Mouse (Mus musculus): ENCODE results near the gene Olfr323. TPM values are rescaled to one million over a fixed set of nuclear protein-coding genes. Genes with fewer than 3 reads are reported as not detected.

Gene Olfr323
- polyA plus RNA-seq, 1 experiment from 2014 or later = not detected

DNA sequence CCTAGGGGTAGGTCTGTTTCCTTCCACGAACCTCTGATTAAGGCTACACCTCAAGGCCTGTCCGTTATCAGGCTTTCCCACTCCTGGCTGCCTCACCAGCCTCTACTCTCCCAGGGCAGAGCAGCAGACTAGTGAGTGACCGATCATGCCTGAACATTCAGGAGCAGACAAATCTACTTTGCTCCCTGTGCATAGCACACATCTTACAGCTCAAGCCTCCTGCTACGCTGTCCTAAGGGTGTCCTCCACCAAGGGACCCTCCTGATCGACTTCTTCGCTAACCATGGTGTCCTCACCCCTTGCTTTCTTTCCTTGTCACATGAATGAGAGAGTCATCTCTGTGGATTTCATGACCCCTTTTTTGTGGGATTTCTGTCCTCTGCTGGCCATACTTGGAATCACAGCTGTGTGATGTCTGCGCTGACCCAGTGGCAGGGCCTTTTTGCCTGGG, 42.4 kb downstream of the Olfr323 start:
- Histone ChIP-seq H3K4me2 (ENCODE audit: low read depth, low read length) (no peak overlapping the region), H3K4me3 (ENCODE audit: low read length) (no peak overlapping the region), H3K27ac (ENCODE audit: low read length) (no peak overlapping the region), H3K9me3 (ENCODE audit: control insufficient read depth, low read length) (no peaks in the 10 kb centered on the region), H3K9ac (ENCODE audit: low read length) (no peak overlapping the region), H3K36me3 (ENCODE audit: control insufficient read depth, insufficient read depth, low read length) (no peaks in the 10 kb centered on the region), H3K4me1 (replicated peaks; ENCODE audit: control insufficient read depth, insufficient read depth, low read length) (no peaks in the 10 kb centered on the region), H3K27me3 (ENCODE audit: control insufficient read depth, insufficient read depth, low read depth, low read length) (no peaks in the 10 kb centered on the region)
- 70% methylated on average over 7 of the region's 7 CpGs for WGBS
- ATAC-seq (ENCODE audit: low read depth) = no peak

DNA sequence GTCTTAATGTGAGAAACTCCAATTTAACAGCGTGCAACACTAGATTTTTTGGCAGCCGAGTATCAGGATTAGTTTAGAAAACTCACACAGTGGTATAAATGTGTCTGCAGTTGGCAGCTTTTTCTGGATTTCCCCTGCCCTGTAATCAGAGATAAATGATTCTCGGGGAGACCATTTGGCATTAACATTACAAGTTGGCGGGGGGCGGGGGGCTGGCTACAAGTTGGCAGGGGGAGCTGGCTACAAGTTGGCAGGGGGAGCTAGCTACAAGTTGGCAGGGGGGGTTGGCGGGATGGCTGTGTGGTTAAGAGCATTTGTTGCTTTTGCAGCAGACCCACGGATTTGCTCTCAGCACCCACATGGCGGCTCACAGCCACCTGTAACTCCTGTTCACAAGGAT, 51.7 kb downstream of the Olfr323 start:
- Histone ChIP-seq H3K27me3 (ENCODE audit: control insufficient read depth, insufficient read depth, low read depth, low read length) (no peaks in the 10 kb centered on the region), H3K9ac (ENCODE audit: low read length) (no peak overlapping the region), H3K4me2 (ENCODE audit: low read depth, low read length) (no peak overlapping the region), H3K27ac (ENCODE audit: low read length) (no peak overlapping the region), H3K4me3 (ENCODE audit: low read length) (no peak overlapping the region), H3K36me3 (ENCODE audit: control insufficient read depth, insufficient read depth, low read length) (no peaks in the 10 kb centered on the region), H3K4me1 (replicated peaks; ENCODE audit: control insufficient read depth, insufficient read depth, low read length) (no peaks in the 10 kb centered on the region), H3K9me3 (ENCODE audit: control insufficient read depth, low read length) (no peaks in the 10 kb centered on the region)
- ATAC-seq (ENCODE audit: low read depth) = no peak
- WGBS = 71% methylated on average over 8 of the region's 8 CpGs

- Histone ChIP-seq H3K9me3 (ENCODE audit: control insufficient read depth, low read length) (no peaks in the 10 kb centered on the region), H3K4me2 (ENCODE audit: low read depth, low read length) (no peak within 1 kb of the TSS), H3K36me3 (ENCODE audit: control insufficient read depth, insufficient read depth, low read length) (no peaks in the 10 kb centered on the region), H3K27ac (ENCODE audit: low read length) (no peak within 1 kb of the TSS), H3K4me1 (replicated peaks; ENCODE audit: control insufficient read depth, insufficient read depth, low read length) (no peaks in the 10 kb centered on the region), H3K27me3 (ENCODE audit: control insufficient read depth, insufficient read depth, low read depth, low read length) (no peaks in the 10 kb centered on the region), H3K4me3 (ENCODE audit: low read length) (no peak within 1 kb of the TSS), H3K9ac (ENCODE audit: low read length) (no peak within 1 kb of the TSS)
- ATAC-seq (ENCODE audit: low read depth) = no peak
- 50% methylated on average over 1 of the region's 1 CpGs for WGBS
These were observed 52.9 kb downstream of the Olfr323 start, which contains the start of gene Olfr325 for GRCm38 (mm10) chr11:58577430-58577829. Olfr325 (plus strand) TSS chr11:58577730.

Other genes with a start within 250 kb of the Olfr323 start
- gene 1810065E05Rik, start 209.4 kb downstream of the Olfr323 start, polyA plus RNA-seq (2015; fragmentation: Nextera tagmentation; extraction: Ambion mirVana) = not detected in 2 replicates
- not detected in 2 replicates for gene Gm12253, start 197.9 kb downstream of the Olfr323 start, polyA plus RNA-seq (2015; fragmentation: Nextera tagmentation; extraction: Ambion mirVana)
- not detected in 2 replicates for gene Lypd9, start 177.6 kb downstream of the Olfr323 start, polyA plus RNA-seq (2015; fragmentation: Nextera tagmentation; extraction: Ambion mirVana)
- not detected in 2 replicates for gene Olfr30, start 168.2 kb downstream of the Olfr323 start, polyA plus RNA-seq (2015; fragmentation: Nextera tagmentation; extraction: Ambion mirVana)
- 0.14 and 0.19 TPM in 2 replicates for gene Olfr332, start 137.9 kb downstream of the Olfr323 start, polyA plus RNA-seq (2015; fragmentation: Nextera tagmentation; extraction: Ambion mirVana)
- not detected in 2 replicates for gene Olfr331, start 127.9 kb downstream of the Olfr323 start, polyA plus RNA-seq (2015; fragmentation: Nextera tagmentation; extraction: Ambion mirVana)
- not detected in 2 replicates for gene Olfr330, start 95.7 kb downstream of the Olfr323 start, polyA plus RNA-seq (2015; fragmentation: Nextera tagmentation; extraction: Ambion mirVana)
- gene Olfr329-ps, start 84.1 kb downstream of the Olfr323 start, polyA plus RNA-seq (2015; fragmentation: Nextera tagmentation; extraction: Ambion mirVana) = not detected in 2 replicates
- 0.05 TPM in 1 of 2 replicates, not detected in the other for gene Olfr328, start 74.9 kb downstream of the Olfr323 start, polyA plus RNA-seq (2015; fragmentation: Nextera tagmentation; extraction: Ambion mirVana)
- gene Olfr224, start 59.9 kb downstream of the Olfr323 start, polyA plus RNA-seq (2015; fragmentation: Nextera tagmentation; extraction: Ambion mirVana) = not detected in 2 replicates
- not detected in 2 replicates for gene Olfr325, start 52.8 kb downstream of the Olfr323 start, polyA plus RNA-seq (2015; fragmentation: Nextera tagmentation; extraction: Ambion mirVana)
- gene Olfr324, start 35.4 kb downstream of the Olfr323 start, polyA plus RNA-seq (2015; fragmentation: Nextera tagmentation; extraction: Ambion mirVana) = not detected in 2 replicates
- gene 2210407C18Rik, start 14.4 kb downstream of the Olfr323 start, polyA plus RNA-seq (2015; fragmentation: Nextera tagmentation; extraction: Ambion mirVana) = not detected in 2 replicates
- gene Trim58, start 10.0 kb upstream of the Olfr323 start, polyA plus RNA-seq (2015; fragmentation: Nextera tagmentation; extraction: Ambion mirVana) = 0.09 and 0.19 TPM in 2 replicates
- gene Olfr322, start 28.3 kb upstream of the Olfr323 start, polyA plus RNA-seq (2015; fragmentation: Nextera tagmentation; extraction: Ambion mirVana) = not detected in 2 replicates
- not detected in 2 replicates for gene Olfr320, start 50.6 kb upstream of the Olfr323 start, polyA plus RNA-seq (2015; fragmentation: Nextera tagmentation; extraction: Ambion mirVana)
- not detected in 2 replicates for gene Olfr319, start 68.7 kb upstream of the Olfr323 start, polyA plus RNA-seq (2015; fragmentation: Nextera tagmentation; extraction: Ambion mirVana)
- not detected in 2 replicates for gene Olfr318, start 93.5 kb upstream of the Olfr323 start, polyA plus RNA-seq (2015; fragmentation: Nextera tagmentation; extraction: Ambion mirVana)
- not detected in 2 replicates for gene Olfr317, start 108.7 kb upstream of the Olfr323 start, polyA plus RNA-seq (2015; fragmentation: Nextera tagmentation; extraction: Ambion mirVana)
- gene Olfr316, start 122.2 kb upstream of the Olfr323 start, polyA plus RNA-seq (2015; fragmentation: Nextera tagmentation; extraction: Ambion mirVana) = not detected in 2 replicates
- gene Olfr315, start 142.7 kb upstream of the Olfr323 start, polyA plus RNA-seq (2015; fragmentation: Nextera tagmentation; extraction: Ambion mirVana) = not detected in 2 replicates
- gene Olfr314, start 152.5 kb upstream of the Olfr323 start, polyA plus RNA-seq (2015; fragmentation: Nextera tagmentation; extraction: Ambion mirVana) = not detected in 2 replicates
- 11.9 and 15.8 TPM in 2 replicates for gene Fam183b, start 171.5 kb upstream of the Olfr323 start, polyA plus RNA-seq (2015; fragmentation: Nextera tagmentation; extraction: Ambion mirVana)
- gene Olfr313, start 184.5 kb upstream of the Olfr323 start, polyA plus RNA-seq (2015; fragmentation: Nextera tagmentation; extraction: Ambion mirVana) = not detected in 2 replicates
- 0.08 TPM in 1 of 2 replicates, not detected in the other for gene Olfr312, start 198.7 kb upstream of the Olfr323 start, polyA plus RNA-seq (2015; fragmentation: Nextera tagmentation; extraction: Ambion mirVana)
- gene Olfr311, start 208.8 kb upstream of the Olfr323 start, polyA plus RNA-seq (2015; fragmentation: Nextera tagmentation; extraction: Ambion mirVana) = not detected in 2 replicates
- gene Gm12258, start 216.7 kb upstream of the Olfr323 start, polyA plus RNA-seq (2015; fragmentation: Nextera tagmentation; extraction: Ambion mirVana) = 8.0 and 9.0 TPM in 2 replicates
- gene 2810021J22Rik, start 236.7 kb upstream of the Olfr323 start, polyA plus RNA-seq (2015; fragmentation: Nextera tagmentation; extraction: Ambion mirVana) = 6.9 and 7.1 TPM in 2 replicates